Mouse (Mus musculus) intestine, postnatal 0 days (tissue): ENCODE data around the gene Gba2. TPM values are rescaled to one million over a fixed set of nuclear protein-coding genes. Genes with fewer than 3 reads are reported as not detected.

ENCODE experiments used
- ATAC-seq: fragments of 200-750 bp; cut with Nextera tagmentation; 2 replicates; pipeline ENCODE4 v1.8.0; 2017; ENCODE audit warnings: mild to moderate bottlenecking, moderate TSS enrichment, moderate library complexity
- H3K27ac ChIP-seq: fragments of 300-500 bp; sonication (generic); 2 replicates; pipeline ENCODE4 v1.5.1; 2014; ENCODE audit warnings: mild to moderate bottlenecking, low read depth, low read length, moderate library complexity
- H3K27me3 ChIP-seq: fragments of 300-500 bp; sonication (generic); replicated peaks from 2 replicates; pipeline ENCODE4 v1.6.1; 2014; ENCODE audit warnings: low read length, mixed read lengths; ENCODE audit not compliant: control insufficient read depth, insufficient read depth
- H3K36me3 ChIP-seq: fragments of 300-500 bp; sonication (generic); 2 replicates; pipeline ENCODE4 v1.6.1; 2014; ENCODE audit warnings: mild to moderate bottlenecking, moderate library complexity; ENCODE audit not compliant: control insufficient read depth, insufficient read depth
- H3K4me1 ChIP-seq: fragments of 300-500 bp; sonication (generic); replicated peaks from 2 replicates; pipeline ENCODE4 v1.6.1; 2014; ENCODE audit warnings: antibody characterized with exemption, low read length, mixed read lengths; ENCODE audit not compliant: control insufficient read depth, insufficient read depth
- H3K4me2 ChIP-seq: fragments of 300-500 bp; sonication (generic); replicated peaks from 2 replicates; pipeline ENCODE4 v1.6.1; 2014; ENCODE audit warnings: low read depth, mild to moderate bottlenecking, moderate library complexity
- H3K4me3 ChIP-seq: fragments of 300-500 bp; sonication (generic); 2 replicates; pipeline ENCODE4 v1.5.1; 2014; ENCODE audit warnings: low read depth, low read length
- H3K9ac ChIP-seq: fragments of 300-500 bp; sonication (generic); 2 replicates; pipeline ENCODE4 v1.6.1; 2014; ENCODE audit warnings: mild to moderate bottlenecking, low read depth, low read length
- H3K9me3 ChIP-seq: fragments of 300-500 bp; sonication (generic); 2 replicates; pipeline ENCODE4 v1.6.1; 2016; ENCODE audit warnings: mixed run types; ENCODE audit not compliant: control insufficient read depth
- CTCF ChIP-seq: sonication (generic); IDR thresholded peaks from 2 replicates; pipeline ENCODE4 v1.5.1; 2016; ENCODE audit warnings: low read depth, mild to moderate bottlenecking, control low read depth, antibody characterized with exemption, moderate library complexity
- WGBS: fragments of 180-500 bp; shearing (Covaris S2); extraction: QIAGEN DNeasy Blood & Tissue Kit; methylation state at CpG from one replicate; pipeline ENCODE4 v1.1.7; 2014; 5-methylcytosine and 5-hydroxymethylcytosine counted together
- polyA plus RNA-seq: library from polyadenylated mRNA; unstranded; fragments of >200 nt; fragmentation: Nextera tagmentation; extraction: Ambion mirVana; gene quantifications from 2 replicates; pipeline ENCODE4 v1.2.1, GENCODE M21; 2015

The Gba2 gene
- polyA plus RNA-seq, 1 experiment from 2014 or later, result 5.2 TPM

DNA sequence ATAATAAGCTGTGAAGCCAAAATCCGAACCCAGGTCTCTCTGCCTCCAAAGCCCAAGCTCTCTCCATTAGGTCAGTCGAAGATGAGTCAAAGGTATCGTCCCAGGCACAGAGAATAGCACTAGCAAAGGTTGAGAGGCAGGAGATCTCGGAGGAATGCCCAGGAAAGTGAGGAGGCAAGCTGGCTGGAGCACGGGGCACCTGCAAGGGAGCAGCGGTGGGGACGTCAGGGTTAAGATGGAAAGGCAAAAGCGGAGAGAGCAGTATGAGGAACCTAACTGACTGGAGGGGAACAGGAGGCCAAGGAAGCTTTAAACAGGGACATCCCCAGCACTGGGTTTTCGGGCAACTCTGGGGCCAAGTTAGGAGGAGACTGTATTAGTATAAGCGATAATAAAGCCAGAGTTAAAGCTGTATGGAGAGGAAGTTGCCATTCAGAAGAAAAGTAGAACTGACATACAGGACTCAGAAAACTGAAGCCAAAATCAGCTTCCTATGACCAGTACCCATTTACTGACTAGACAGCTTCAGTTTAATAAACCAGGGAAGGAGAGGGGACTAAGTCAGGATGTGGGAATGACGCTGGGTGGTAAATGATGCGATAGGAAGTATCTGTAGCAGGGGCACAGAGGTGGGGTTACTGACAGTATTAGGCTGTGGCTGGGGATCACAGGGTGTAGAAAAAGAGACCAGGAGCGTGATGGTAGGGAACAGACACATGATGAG lies 19.0 kb downstream of the Gba2 start:
- Histone ChIP-seq H3K27ac (peak overlapping the region; percentile 37; the same call in 1 of the 2 replicates), H3K4me3 (peak overlapping the region; percentile 81), H3K4me1 (peaks cover 2% of the 10 kb centered on the region; the same call in 1 of the 2 replicates), H3K36me3 (peaks cover 24% of the 10 kb centered on the region), H3K9ac (no peak overlapping the region), H3K27me3 (no peaks in the 10 kb centered on the region), H3K4me2 (peak overlapping the region; percentile 72), H3K9me3 (no peaks in the 10 kb centered on the region)
- no peak for TF ChIP-seq CTCF
- no peak for ATAC-seq
- WGBS, result 65% methylated on average over 13 of the region's 13 CpGs

GRCm38 (mm10) chr4:43558631-43559356 lies 19.9 kb downstream of the Gba2 start:
- Histone ChIP-seq H3K4me3 (0 out of 2 replicates have a peak overlapping the region, but pooled peaks have one; percentile 10), H3K9ac (peak overlapping the region; percentile 31; the same call in 1 of the 2 replicates), H3K9me3 (no peaks in the 10 kb centered on the region), H3K4me2 (peak overlapping the region; percentile 72), H3K4me1 (peaks cover 2% of the 10 kb centered on the region; the same call in 1 of the 2 replicates), H3K27ac (peak overlapping the region; percentile 61), H3K36me3 (peaks cover 31% of the 10 kb centered on the region), H3K27me3 (no peaks in the 10 kb centered on the region)
- ATAC-seq, result no peak
- WGBS, result 26% methylated on average over 13 of the region's 13 CpGs
- TF ChIP-seq CTCF, result no peak

- no peak for ATAC-seq
- Histone ChIP-seq H3K4me3 (0 out of 2 replicates have a peak overlapping the region, but pooled peaks have one; percentile 10), H3K4me1 (peaks cover 2% of the 10 kb centered on the region; the same call in 1 of the 2 replicates), H3K9ac (no peak overlapping the region), H3K27ac (peak overlapping the region; percentile 61; the same call in 1 of the 2 replicates), H3K27me3 (no peaks in the 10 kb centered on the region), H3K4me2 (peak overlapping the region; percentile 72), H3K36me3 (peaks cover 38% of the 10 kb centered on the region), H3K9me3 (no peaks in the 10 kb centered on the region)
- 24% methylated on average over 5 of the region's 5 CpGs for WGBS
- no peak for TF ChIP-seq CTCF
Observed at GRCm38 (mm10) chr4:43558028-43558630, 20.5 kb downstream of the Gba2 start.

- no peak for TF ChIP-seq CTCF
- ATAC-seq, result no peak
- Histone ChIP-seq H3K27me3 (no peaks in the 10 kb centered on the region), H3K36me3 (peaks cover 60% of the 10 kb centered on the region), H3K9me3 (no peaks in the 10 kb centered on the region), H3K9ac (no peak overlapping the region), H3K4me2 (no peak overlapping the region), H3K4me3 (no peak overlapping the region), H3K27ac (no peak overlapping the region), H3K4me1 (peaks cover 2% of the 10 kb centered on the region; the same call in 1 of the 2 replicates)
- WGBS, result 90% methylated on average over 7 of the region's 7 CpGs
Observed at GRCm38 (mm10) chr4:43555926-43556325, 22.7 kb downstream of the Gba2 start.

- TF ChIP-seq CTCF, result no peak
- no peak for ATAC-seq
Observed at GRCm38 (mm10) chr4:43553891-43554290, 24.8 kb downstream of the Gba2 start.

GRCm38 (mm10) chr4:43552437-43552836 lies 26.2 kb downstream of the Gba2 start:
- TF ChIP-seq CTCF, result no peak
- Histone ChIP-seq H3K9ac (no peak overlapping the region), H3K27ac (no peak overlapping the region), H3K9me3 (no peaks in the 10 kb centered on the region), H3K4me3 (no peak overlapping the region), H3K4me2 (no peak overlapping the region), H3K27me3 (no peaks in the 10 kb centered on the region), H3K36me3 (peaks cover 95% of the 10 kb centered on the region), H3K4me1 (no peaks in the 10 kb centered on the region)
- WGBS, result 97% methylated on average over 5 of the region's 5 CpGs
- no peak for ATAC-seq

More at GRCm38 (mm10) chr4:43553891-43554290, 24.8 kb downstream of the Gba2 start:
- Histone ChIP-seq H3K27me3 (no peaks in the 10 kb centered on the region), H3K9ac (no peak overlapping the region), H3K4me3 (no peak overlapping the region), H3K27ac (no peak overlapping the region), H3K4me1 (peaks cover 2% of the 10 kb centered on the region; the same call in 1 of the 2 replicates), H3K36me3 (peaks cover 80% of the 10 kb centered on the region), H3K9me3 (no peaks in the 10 kb centered on the region), H3K4me2 (no peak overlapping the region)
